Comparison of ENCODE assay signal across 9 mouse cellular contexts in genomic region chr19:41597170-41597894, GRCm38 (mm10). TPM values are rescaled to one million over a fixed set of nuclear protein-coding genes. Genes with fewer than 3 reads are reported as not detected.
DNase-seq lines count a peak whose midpoint lies in the region.
"Had no signal": no experiment of that assay in that cellular context is flagged by ENCODE, and none has a peak within 500 bp of the region (broad histone marks: within the 10 kb centered on the region; RNA-seq: fewer than 3 reads in every experiment).

No protein-coding gene starts in this region.

- intact Hi-C loops in gastrocnemius, postnatal 14 days (cut with DNase I; ENCODE audit: low total_unique reads) = no loop called here

- no peak overlapping the region for H3K27ac ChIP-seq in heart, embryonic 10.5 days
- peak overlapping the region; percentile 21; the same call in 1 of the 2 replicates for H3K27ac ChIP-seq in macrophage
- H3K27ac ChIP-seq: embryonic facial prominence, embryonic 15.5 days had no signal

- H3K27me3 ChIP-seq in heart, embryonic 10.5 days (ENCODE audit: insufficient read depth, poor library complexity, severe bottlenecking) = no peaks in the 10 kb centered on the region; the same call in 1 of the 2 replicates
- H3K27me3 ChIP-seq: embryonic facial prominence, embryonic 15.5 days had no signal

- peaks cover 13% of the 10 kb centered on the region for H3K4me1 ChIP-seq in heart, embryonic 10.5 days

- H3K9me3 ChIP-seq in heart, embryonic 10.5 days = no peaks in the 10 kb centered on the region
- H3K9me3 ChIP-seq: embryonic facial prominence, embryonic 15.5 days had no signal

- peak; percentile 41 for DNase-seq in gastrocnemius, postnatal 14 days
- no peak for DNase-seq in gastrocnemius, adult 8-10 months (ENCODE audit: low spot score in 2 of 2)
- DNase-seq in Muller cell, postnatal 12 days (ENCODE audit: inconsistent ontology term) = peak; percentile 93
- DNase-seq in heart, embryonic 10.5 days (ENCODE audit: low spot score) = peak; percentile 69
- no peak for DNase-seq in embryo, embryonic 10.5 days (ENCODE audit: low spot score)
- no peak for DNase-seq in cerebellum, postnatal 4 days (ENCODE audit: low spot score in 2 of 2)
- DNase-seq in kidney, adult 18-20 months = no peak

- WGBS in heart, embryonic 10.5 days = 76% methylated on average over 6 of the region's 6 CpGs
- 8% methylated on average over 6 of the region's 6 CpGs for WGBS in macrophage (ENCODE audit: missing documents)

- H3K79me2 ChIP-seq in macrophage (ENCODE audit: inconsistent target) = no peaks in the 10 kb centered on the region

- no peak overlapping the region for H3K4me3 ChIP-seq in heart, embryonic 10.5 days
- H3K4me3 ChIP-seq in macrophage (ENCODE audit: inconsistent target) = no peak overlapping the region
- H3K4me3 ChIP-seq: embryonic facial prominence, embryonic 15.5 days had no signal

- no peaks in the 10 kb centered on the region for H3K36me3 ChIP-seq in heart, embryonic 10.5 days
- H3K36me3 ChIP-seq in macrophage (ENCODE audit: inconsistent target) = no peaks in the 10 kb centered on the region
- H3K36me3 ChIP-seq: embryonic facial prominence, embryonic 15.5 days had no signal

RNA-seq across cellular contexts. Expression of gene Gm340, which starts 15.2 kb away (rescaled TPM):
- 1 to 10 TPM; 6.1 to 7.7 TPM for total RNA-seq in gastrocnemius, postnatal 14 days (2021)
- total RNA-seq in gastrocnemius, adult 8-10 months (2022) = 1 to 10 TPM; 5.1 to 8.9 (median 6.0) TPM
- 1.8 and 1.9 TPM in 2 replicates for polyA plus RNA-seq in heart, embryonic 10.5 days (2016; fragmentation: Nextera tagmentation; extraction: Ambion mirVana)
- 10 to 100 TPM in 24 of 26 experiments, 1 to 10 TPM in 2; 8.2 to 78.1 (median 47.1) TPM for total RNA-seq in macrophage (2018; cell fraction: chromatin; rRNA removed)
- 10 to 100 TPM; 11.7 to 20.9 (median 17.4) TPM for total RNA-seq in macrophage (2018; cell fraction: cytosol; rRNA removed)
- 10 to 100 TPM; 13.9 to 47.0 (median 37.2) TPM for total RNA-seq in macrophage (2018; cell fraction: nucleus; rRNA removed)
- 3.5 to 6.2 TPM (median 4.9 TPM) in 3 replicates for polyA plus RNA-seq in macrophage (2018)

Comparison
In these comparisons a context has a peak if more than half of its experiments do, and no peak if none do; other contexts are left out.
1. DNase-seq: peak in gastrocnemius, postnatal 14 days (single experiment), Muller cell, postnatal 12 days (single experiment) and heart, embryonic 10.5 days (single experiment); none in gastrocnemius, adult 8-10 months (0 of 2), embryo, embryonic 10.5 days (single experiment), cerebellum, postnatal 4 days (0 of 2) and kidney, adult 18-20 months (single experiment).